Mouse (Mus musculus): ENCODE data around the gene Fgf22. TPM values are rescaled to one million over a fixed set of nuclear protein-coding genes. Genes with fewer than 3 reads are reported as not detected.

The Fgf22 gene
- total RNA-seq, 2 experiments from 2014 or later, result not detected

DNA sequence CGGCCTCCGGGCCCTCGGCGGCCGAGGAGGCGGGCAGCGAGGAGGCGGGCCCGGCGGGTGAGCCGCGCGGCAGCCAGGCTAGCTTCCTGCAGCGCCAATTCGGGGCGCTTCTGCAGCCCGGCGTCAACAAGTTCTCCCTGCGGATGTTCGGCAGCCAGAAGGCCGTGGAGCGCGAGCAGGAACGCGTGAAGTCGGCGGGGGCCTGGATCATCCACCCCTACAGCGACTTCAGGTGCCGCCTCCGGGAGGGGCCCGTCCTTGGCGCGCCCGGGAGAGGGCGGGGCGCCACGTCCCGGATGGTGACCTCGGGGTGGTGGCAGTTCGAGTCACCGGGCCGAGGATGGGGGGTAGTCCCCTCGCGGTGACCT lies 37.9 kb upstream of the Fgf22 start:
- no peak for TF ChIP-seq CTCF (IDR thresholded peaks at IDR 0.05)
- intact Hi-C loops (cut with DNase I), result no loop called here
- peak overlapping the region; percentile 70 for H3K4me3 ChIP-seq
- no peak for DNase-seq
- H3K27ac ChIP-seq, result no peak overlapping the region

DNA sequence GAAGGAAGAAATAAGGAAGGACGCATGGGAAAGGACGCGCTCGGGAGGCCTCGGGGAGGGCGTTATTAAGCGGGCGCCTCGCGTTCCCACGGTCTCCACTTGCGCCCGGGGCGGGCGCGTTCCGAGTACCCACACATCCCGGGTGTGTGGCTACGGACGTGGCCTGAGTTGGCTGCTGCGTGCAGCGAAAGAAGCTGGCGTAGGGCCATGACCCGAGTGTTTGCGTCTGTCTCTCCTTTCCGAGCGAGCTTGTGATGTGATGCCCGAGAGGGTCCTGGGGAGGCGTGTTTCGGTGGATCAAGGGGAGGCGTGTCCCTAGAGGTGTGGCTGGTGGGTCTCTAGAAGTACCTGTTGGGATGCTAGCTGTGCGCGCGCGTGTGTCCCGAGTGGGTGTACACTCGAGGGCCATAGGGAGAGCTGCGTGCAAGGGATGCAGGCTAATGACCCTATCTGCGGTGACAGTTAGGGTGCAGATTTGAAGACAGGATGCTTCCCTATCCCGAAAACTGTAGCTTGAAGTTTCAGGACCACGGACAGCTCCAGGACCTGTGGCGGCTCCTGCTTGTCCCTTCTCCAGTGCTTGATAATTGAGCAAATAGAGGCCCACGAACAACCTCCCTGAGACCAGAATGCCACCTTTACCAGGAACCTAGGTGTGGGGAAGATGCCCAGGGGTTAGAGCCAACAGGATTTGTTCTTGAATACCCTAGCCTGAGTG lies 37.1 kb upstream of the Fgf22 start:
- TF ChIP-seq CTCF (IDR thresholded peaks at IDR 0.05), result no peak
- intact Hi-C loops (cut with DNase I), result no loop called here
- Histone ChIP-seq H3K4me3 (peak overlapping the region; percentile 70), H3K27ac (no peak overlapping the region)
- peak; percentile 74 for DNase-seq

DNA sequence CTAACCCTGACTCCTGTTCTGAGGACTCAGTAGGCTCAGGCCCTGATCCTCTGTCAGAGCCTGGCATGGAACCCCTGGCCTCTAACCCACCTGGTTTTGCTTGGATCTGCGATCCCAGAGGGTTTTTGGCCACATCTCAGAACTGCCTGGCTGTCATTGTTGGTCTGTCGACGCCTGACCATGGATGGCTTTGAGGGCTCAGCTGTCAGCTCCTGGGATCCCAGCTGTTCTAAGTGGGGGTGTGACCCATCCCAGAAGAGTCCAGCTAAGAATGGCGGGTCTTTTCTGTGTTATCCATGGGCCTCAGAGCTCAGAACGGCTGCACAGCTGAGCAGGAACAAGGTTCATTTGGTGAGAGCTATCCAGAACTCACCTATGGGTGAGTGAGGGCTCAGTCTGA lies 33.8 kb upstream of the Fgf22 start:
- no peak for DNase-seq
- Histone ChIP-seq H3K27ac (no peak overlapping the region), H3K4me3 (no peak overlapping the region)
- intact Hi-C loops (cut with DNase I), result no loop called here
- no peak for TF ChIP-seq CTCF (IDR thresholded peaks at IDR 0.05)

DNA sequence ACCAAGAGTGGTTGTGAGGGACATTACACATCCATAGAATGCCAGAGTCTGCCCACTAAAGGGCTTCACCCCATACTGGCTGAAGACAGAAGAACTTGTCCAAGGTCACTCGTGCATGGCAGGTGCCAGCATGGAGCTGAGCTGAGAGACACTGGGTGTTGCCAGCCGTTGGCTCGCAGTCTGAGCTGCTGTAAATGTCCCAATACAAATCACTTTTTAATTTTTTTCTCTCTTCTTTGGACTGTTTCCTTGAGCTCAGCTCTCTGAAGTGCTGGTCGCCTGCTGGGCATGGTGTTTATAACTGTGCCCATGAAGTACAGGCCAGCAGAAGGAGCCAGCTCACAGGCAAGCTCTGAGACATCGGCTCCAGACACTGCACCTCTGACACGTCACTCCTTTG lies 31.8 kb upstream of the Fgf22 start:
- intact Hi-C loops (cut with DNase I), result no loop called here
- DNase-seq, result no peak
- TF ChIP-seq CTCF (IDR thresholded peaks at IDR 0.05), result no peak
- Histone ChIP-seq H3K27ac (no peak overlapping the region), H3K4me3 (no peak overlapping the region)

DNA sequence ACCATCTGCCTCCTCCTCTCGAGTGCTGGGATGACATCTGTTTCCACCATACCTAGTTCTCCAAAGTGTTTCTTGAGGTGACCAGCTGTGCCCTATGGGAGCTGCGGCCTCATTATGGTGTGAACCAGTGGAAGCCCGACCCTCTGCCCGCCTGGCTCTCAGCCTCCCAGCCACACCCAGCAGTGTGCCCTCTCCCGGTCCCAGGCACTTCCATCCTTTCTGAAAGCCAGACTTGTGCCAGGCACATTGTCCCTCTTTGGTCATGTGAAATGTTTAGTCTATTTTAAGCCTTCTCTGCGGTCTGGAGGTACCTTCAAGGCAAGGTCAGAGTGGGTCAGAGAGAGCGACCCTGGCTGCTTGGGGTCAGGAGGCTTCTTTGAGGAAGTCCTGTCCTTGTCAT lies 31.2 kb upstream of the Fgf22 start:
- no peak overlapping the region for H3K4me3 ChIP-seq
- no peak for TF ChIP-seq CTCF (IDR thresholded peaks at IDR 0.05)
- no peak for DNase-seq

DNA sequence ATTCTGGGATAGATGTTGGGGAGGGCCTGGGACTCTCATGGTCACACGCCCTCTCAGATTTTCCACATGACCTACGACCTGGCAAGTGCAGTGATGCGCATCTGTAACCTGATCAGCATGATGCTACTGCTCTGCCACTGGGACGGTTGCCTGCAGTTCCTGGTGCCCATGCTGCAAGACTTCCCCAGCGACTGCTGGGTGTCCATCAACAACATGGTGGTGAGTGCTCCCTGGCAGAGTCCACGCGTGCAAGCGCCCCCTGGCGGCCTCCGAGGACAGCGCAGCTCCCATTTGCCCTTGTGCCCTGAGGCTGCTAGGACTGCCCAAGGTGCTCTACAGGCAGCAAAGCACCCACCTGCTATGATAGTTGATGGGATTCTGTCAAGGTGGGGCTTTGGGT lies 28.8 kb upstream of the Fgf22 start:
- peak; percentile 82 for DNase-seq
- Histone ChIP-seq H3K27ac (no peak overlapping the region), H3K4me3 (no peak overlapping the region)
- intact Hi-C loops (cut with DNase I), result no loop called here
- peak; percentile 74 for TF ChIP-seq CTCF (IDR thresholded peaks at IDR 0.05)

More for the DNA sequence above, 31.2 kb upstream of the Fgf22 start:
- intact Hi-C loops (cut with DNase I), result no loop called here
- no peak overlapping the region for H3K27ac ChIP-seq

DNA sequence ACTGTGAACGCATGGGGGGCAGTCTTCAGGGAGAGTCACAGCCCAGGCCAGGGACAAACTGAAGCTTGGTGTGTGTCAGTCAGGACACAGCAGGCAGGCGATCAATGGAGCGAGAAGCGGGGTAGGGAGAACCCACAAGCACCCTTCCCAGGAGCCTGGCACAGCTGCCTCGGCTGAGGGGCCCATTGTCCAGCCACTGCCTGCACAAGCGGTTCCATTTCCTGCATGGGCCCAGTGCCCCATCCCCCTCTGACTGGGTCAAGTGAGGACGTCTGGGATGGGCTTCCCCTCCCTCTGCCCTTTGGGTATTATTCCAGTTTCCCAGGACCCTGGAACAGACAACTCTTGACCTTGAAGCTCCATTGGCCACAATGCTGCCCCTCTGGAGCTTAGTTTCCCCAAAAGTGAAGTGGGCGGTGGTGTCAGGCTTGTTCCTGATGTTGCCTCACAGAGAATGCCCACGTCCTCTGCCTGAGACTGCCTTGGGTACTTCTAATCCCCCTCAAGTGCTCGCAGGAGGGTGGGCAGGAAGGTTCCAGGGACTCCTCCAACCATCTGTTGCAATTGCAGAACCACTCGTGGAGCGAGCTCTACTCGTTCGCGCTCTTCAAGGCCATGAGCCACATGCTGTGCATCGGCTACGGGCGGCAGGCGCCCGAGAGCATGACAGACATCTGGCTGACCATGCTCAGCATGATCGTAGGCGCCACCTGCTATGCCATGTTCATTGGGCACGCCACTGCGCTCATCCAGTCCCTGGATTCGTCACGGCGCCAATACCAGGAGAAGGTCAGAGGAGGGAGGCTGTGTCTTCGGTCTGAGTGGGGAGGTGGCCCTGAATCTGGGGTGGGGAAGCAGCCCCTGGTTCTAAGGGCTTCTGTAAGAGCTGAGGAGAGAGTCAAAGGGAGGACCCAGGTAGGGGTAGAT lies 26.3 kb upstream of the Fgf22 start:
- intact Hi-C loops (cut with DNase I), result no loop called here
- TF ChIP-seq CTCF (IDR thresholded peaks at IDR 0.05), result no peak
- Histone ChIP-seq H3K4me3 (peak overlapping the region; percentile 49), H3K27ac (peak overlapping the region; percentile 84)
- peak; percentile 66 for DNase-seq

DNA sequence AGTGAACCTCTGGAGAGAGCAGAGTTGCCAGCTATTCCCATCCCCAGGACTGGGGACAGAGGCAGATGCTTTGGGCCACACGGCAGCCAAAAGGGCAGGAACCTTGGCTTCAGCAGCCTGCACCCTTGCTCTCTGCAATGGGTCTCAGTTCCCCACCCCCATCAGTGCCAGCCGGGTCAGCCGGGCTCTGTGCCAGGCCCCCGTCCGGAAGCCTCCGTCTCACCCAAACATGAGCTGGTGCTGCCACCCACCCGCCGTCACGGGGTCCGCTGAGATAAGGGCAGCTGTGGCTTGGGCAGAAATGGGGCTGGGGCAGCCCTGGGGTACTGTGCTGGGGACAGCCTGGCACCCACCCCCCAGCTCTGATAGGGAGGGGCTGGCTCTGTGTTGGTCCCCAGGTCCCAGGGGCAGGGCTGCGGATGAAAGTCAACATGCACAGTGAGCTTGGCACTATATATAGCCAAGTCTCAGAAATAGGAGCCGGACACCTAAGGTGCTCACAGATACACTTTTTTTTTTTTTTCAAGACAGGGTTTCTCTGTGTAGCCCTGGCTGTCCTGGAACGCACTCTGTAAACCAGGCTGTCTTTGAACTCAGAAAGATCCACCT lies 25.4 kb upstream of the Fgf22 start:
- Histone ChIP-seq H3K4me3 (peak overlapping the region; percentile 49), H3K27ac (peak overlapping the region; percentile 84)
- intact Hi-C loops (cut with DNase I), result no loop called here
- DNase-seq, result peak; percentile 75
- no peak for TF ChIP-seq CTCF (IDR thresholded peaks at IDR 0.05)

DNA sequence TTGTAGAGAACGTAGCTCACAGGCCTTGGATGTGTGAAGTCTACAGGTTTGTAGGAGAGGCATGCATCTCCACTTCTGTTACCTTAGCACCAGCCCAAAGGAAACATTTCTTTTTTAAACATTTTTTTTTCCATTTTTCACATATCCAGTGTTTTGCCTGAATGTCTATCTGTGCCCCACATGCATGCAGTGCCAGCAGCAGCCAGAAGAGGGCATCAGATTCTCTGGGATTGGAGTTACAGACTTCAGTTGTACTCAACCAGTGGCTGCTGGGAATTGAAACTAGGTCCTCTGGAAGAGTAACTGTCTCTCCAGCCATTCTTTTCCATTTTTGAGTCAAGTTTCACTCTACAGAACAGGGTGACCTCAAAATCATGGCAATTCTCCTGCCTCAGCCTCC lies 22.4 kb upstream of the Fgf22 start:
- intact Hi-C loops (cut with DNase I), result no loop called here
- TF ChIP-seq CTCF (IDR thresholded peaks at IDR 0.05), result peak; percentile 69
- DNase-seq, result peak; percentile 23
- Histone ChIP-seq H3K4me3 (no peak overlapping the region), H3K27ac (no peak overlapping the region)

DNA sequence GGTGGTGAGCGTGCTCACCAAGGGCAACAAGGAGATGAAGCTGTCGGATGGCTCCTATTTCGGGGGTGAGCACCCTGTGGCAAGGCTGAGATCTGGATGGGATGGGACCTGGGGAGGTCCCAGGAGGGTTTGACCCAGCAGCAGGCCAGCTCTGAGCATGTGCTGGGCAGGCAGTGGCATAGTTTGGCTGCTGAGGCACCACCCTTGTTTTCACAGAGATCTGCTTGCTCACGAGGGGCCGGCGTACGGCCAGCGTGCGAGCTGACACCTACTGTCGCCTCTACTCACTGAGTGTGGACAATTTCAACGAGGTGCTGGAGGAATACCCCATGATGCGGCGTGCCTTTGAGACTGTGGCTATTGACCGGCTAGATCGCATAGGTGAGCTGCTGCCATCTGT lies 21.0 kb upstream of the Fgf22 start:
- Histone ChIP-seq H3K27ac (no peak overlapping the region), H3K4me3 (no peak overlapping the region)
- DNase-seq, result peak; percentile 14
- intact Hi-C loops (cut with DNase I), result no loop called here
- no peak for TF ChIP-seq CTCF (IDR thresholded peaks at IDR 0.05)

DNA sequence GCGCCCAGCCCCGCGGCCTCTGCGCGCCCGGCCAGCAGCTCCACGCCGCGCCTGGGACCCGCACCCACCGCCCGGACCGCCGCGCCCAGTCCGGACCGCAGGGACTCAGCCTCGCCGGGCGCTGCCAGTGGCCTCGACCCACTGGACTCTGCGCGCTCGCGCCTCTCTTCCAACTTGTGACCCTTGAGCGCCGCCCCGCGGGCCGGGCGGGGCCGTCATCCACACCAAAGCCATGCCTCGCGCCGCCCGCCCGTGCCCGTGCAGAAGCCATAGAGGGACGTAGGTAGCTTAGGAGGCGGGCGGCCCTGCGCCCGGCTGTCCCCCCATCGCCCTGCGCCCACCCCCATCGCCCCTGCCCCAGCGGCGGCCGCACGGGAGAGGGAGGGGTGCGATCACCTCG lies 19.5 kb upstream of the Fgf22 start:
- intact Hi-C loops (cut with DNase I), result no loop called here
- Histone ChIP-seq H3K27ac (no peak overlapping the region), H3K4me3 (no peak overlapping the region)
- no peak for TF ChIP-seq CTCF (IDR thresholded peaks at IDR 0.05)
- peak; percentile 23 for DNase-seq

DNA sequence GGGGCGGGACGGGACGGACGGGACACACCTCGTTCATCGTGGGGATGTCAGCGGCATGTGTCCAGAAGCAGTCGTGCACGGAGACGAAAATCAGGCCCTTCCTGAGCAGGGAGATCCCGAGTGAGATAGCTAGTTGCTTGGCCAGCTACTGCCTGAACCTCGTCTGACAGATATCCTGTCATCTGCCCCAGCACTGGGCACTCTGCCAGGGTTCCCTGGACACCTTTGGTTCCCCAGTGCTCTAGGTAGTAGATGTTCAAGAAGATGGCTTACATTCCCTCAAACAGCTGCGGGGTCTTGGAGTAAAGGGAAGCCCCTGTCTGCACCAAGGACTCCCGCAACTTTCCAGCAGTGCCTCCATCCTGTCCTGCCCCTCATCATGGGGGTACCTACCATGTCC lies 18.2 kb upstream of the Fgf22 start:
- TF ChIP-seq CTCF (IDR thresholded peaks at IDR 0.05), result no peak
- peak; percentile 44 for DNase-seq
- Histone ChIP-seq H3K4me3 (no peak overlapping the region), H3K27ac (no peak overlapping the region)
- intact Hi-C loops (cut with DNase I), result no loop called here

DNA sequence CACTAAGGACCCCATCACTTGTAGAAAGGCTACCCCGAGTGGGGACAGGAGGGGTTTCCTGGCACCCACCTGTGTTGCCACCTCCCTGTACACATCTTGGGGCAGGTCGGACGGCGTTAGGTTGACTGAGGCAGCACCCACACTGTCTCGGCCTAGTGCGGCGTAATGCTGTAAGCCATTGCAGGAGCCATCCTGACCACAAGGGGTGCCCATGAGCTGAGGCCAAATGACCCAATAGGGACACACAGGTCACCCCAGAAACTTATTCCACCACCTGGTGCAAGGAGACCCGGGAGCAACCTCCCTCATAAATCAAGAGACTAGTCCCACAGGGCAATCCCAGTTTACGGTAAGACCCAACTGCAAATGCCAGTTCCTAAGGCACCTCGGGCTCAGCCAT lies 16.6 kb upstream of the Fgf22 start:
- intact Hi-C loops (cut with DNase I), result no loop called here
- peak; percentile 52 for TF ChIP-seq CTCF (IDR thresholded peaks at IDR 0.05)
- H3K4me3 ChIP-seq, result no peak overlapping the region
- DNase-seq, result peak; percentile 23
- H3K27ac ChIP-seq, result no peak overlapping the region
